Mouse (Mus musculus): ENCODE results near the gene Oprd1.

DNA sequence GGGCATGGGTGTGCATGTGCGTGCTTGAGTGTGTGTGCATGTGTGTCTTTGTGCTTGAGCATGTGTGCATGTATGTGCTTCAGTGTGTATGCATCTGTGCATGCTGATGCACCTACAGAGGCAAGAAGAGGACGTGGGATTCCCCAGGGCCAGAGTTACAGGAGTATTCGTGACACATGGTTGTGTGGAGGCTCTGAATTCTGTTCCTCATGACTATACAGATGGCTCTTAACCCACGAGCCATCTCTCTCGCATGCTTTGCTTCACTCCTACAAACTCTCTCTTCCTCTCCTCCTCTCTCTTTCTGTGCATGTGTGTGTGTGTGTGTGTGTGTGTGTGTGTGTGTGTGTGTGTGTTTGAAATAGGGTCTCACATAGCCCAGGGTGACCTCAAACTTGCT is 25.5 kb upstream of the Oprd1 start:
- no peak for TF ChIP-seq CEBPB (IDR thresholded peaks at IDR 0.05; ENCODE audit: low read depth)
- no peak for TF ChIP-seq MAX (IDR thresholded peaks at IDR 0.05)
